Mouse (Mus musculus) yolk sac, embryonic 10.5 days (tissue): ENCODE results near the gene Zswim5.

Experiments used
- DNase-seq: peaks from one replicate; pipeline ENCODE4 v3.0.0-alpha.2; 2017; ENCODE audit warnings: low spot score

Gene Zswim5

DNA sequence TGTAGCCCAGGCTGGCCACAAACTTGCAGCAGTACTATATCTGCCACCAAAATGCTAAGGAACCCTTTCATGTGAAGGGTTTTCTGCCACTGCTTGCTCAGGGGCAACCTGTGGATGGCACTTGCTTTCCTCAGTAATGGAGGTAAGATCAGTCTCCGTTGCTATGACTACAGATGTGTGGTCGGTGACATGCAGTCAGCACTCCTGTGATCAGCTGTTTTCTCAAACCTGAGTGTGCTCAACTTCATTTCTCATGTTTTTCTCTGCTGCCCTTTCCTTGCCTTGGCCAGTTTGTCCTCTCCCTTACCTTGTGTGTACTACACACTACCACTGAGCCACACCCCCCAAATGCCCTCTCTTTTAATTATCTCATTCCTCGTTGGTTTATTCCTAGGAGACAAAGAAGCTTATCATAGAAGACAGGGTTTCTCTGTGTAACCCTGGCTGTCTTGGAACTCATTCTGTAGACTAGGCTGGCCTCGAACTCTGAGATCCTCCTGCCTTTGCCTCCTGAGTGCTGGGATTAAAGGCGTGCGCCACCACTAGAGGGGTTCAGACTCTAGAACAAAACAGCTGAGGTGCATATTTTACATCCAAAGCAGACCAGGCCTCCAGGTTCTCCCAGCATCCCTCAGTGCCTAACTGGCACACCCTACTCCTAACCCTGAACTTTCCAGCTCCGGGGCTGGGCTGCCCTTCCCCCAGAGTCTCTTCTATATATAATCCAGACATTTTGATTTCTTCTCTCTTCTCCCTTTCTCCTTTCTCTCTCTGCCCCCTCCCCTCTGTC is 128.6 kb downstream of the Zswim5 start:
- DNase-seq, result no peak

DNA sequence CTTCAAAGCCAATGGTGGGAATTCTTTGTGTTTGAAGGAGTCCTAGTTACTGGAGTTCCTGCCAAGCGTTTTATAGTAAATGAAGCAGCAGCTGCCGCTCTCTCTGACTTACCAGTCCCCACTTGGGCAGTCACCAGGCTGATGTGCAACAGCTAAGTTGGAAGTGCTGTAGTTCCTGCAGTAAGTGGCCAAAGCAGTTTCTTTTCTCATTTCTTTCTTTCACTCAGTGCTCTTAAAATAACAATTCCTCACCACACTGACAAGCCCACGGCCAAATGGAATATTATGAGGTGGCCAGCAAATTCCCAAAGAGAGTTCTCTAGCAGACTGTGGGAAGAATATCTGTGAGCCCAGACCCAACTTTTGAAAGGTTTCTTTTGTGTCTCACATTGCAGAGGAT is 129.9 kb downstream of the Zswim5 start:
- no peak for DNase-seq

DNA sequence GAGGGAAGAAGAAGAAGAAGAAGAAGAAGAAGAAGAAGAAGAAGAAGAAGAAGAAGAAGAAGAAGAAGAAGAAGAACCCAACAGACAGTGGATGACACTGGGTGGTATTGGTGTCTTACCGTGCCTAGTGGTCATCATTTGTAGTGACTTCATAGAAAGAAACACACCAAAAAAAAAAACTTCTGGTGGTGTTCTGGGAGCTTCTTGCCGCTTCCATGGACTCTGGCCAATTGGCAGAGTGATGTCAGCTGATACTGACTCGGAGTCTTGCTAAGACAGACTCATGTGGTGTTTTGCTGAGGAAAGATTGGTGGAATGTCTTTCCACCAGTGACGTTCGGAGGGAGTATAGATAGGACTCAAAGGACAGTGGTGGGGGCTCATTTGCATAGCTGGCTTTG is 133.1 kb downstream of the Zswim5 start:
- DNase-seq, result no peak

DNA sequence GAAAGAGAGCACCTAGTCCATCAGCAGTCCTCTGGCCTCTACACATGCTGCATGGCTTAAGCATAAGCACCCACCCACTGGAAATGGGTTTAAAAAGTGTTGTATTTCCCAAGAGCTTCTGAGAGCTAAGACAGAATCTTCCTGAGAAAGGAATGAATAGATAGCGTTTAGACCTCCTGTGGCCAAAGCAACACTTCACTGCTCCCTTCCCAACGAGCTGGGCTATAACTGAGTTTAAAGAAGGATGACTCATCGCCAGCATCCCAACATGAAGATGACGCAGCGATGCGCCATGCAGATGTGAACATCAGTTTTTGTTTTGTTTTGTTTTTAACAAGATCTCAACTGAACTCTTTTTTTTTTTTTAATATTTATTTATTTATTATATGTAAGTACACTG is 136.4 kb downstream of the Zswim5 start:
- no peak for DNase-seq

DNA sequence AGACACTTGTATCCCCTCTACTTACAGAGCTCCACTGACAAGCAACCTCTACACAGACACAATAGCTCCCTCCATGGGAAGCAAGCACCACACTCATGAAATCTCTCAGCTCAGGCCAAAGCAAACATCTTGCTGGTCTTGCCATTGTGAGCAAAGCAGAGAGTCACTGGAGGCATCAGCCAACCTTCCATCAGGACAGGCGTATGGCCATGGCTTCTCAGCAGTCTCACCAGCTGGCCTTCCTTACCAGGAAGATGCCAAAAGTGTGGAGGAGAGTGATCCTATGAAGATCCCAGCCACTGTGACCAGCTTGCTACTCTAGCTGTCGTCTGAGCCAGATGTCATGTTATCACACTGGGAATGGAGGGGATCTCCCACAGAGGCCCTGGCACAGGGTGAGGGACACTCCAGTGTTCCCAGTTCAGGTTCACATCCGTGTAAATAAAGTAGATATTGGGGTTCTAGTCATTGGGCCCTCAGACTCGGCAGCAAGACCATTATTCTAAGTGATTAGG is 137.8 kb downstream of the Zswim5 start:
- DNase-seq, result no peak

DNA sequence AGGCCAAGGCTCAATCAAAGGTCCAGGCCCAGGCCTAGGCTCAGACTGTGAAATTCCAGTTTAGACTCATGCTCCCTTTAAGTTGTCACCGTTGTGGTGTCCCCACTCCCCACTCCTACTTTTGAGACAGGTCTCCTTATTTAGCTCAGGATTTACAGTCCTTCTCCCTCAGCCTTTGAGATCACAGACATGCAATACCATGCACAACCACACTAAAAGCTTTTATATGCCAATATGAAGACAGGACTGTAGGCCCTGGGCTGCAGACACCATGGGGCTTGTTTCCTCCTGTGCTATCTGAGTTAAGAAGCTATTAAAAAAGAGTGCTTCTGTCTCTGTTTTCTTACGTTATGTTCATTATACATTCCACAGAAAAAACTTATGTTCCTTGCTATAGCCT is 140.6 kb downstream of the Zswim5 start:
- no peak for DNase-seq

DNA sequence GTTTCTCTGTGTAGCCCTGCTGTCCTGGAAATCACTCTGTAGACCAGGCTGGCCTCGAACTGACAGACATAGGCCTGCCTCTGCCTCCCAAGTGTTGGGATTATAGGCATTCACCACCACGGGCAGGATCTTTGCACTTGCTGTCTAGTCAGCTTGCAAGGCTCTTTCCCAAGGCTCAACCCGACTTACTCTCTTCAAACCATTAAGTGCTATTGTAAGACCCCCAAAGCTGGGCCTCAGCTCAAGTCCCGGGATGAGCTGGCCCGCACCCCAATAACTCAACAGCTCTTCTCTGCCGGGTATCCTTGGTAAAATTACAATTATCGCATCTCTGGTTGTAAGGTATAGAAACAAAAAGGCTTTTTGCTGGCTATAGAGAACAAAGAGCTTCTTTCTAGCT is 141.2 kb downstream of the Zswim5 start:
- DNase-seq, result no peak

DNA sequence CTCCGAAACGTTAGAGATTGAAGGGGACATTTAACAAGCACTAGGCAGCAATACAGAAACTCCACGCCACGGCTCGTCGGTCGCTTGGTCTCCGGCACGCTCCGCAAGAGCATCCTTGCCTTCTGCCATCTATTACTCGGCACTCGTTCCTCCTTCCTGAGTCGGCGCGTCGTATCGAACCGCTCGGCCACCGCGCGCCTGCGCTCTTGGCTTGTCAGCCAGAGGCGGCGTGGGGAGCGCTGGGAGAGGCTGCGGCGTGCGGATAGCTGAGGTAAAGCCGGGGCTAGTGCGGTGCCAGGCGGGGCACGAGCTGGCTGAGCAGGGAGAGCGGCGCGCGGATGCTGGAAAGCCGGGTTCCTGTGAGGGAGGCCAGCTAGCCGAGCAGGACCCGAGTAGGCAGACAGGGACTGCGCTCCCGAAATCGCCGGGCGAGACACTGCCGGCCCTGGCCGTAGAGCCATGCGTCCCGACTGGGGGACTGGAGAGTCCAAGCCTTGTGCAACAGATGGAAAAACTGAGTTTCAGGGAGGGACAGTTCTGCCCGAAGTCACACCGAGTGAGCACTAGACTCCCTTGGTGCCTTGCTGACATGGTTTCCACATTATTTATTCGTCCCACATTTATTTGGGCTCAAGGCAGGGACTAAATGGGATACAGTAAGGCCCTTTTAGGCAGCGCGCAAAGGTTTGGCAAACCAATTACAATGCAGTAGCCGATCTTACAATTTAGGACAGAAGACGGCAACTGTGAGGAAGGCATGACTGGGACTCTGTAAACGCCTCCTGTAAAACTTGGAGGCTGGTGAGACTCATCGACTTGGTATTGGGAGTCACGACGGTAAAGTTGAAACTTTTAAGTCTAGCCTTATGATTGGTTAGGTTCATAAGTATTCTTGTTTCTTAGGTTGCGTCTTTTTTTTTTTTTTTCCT is 142.3 kb downstream of the Zswim5 start, which contains the start of gene Eif2b3:
Gene Eif2b3, plus strand, starts transcription at position 197 of the 929 bp plus-strand sequence.
- peak; percentile 88 for DNase-seq

DNA sequence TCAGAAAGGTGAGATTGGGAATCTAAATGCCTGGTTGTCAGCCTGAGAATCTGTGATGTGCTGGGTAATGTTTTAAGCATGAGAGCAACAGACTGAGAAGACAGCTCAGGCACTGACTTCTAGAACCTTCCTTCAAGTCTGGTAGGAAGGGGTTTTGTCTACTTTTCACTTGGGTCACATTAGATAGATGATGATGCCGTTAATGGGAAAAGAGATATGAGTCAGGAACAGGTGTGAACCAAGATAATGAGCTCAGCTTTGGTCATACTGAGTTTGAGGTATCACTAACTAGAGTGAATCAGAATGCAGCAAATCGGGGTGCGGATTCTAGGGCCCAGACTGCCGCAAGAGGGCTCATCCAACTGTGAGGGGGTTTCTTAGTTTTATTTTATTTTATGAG is 146.3 kb downstream of the Zswim5 start:
- DNase-seq, result no peak

DNA sequence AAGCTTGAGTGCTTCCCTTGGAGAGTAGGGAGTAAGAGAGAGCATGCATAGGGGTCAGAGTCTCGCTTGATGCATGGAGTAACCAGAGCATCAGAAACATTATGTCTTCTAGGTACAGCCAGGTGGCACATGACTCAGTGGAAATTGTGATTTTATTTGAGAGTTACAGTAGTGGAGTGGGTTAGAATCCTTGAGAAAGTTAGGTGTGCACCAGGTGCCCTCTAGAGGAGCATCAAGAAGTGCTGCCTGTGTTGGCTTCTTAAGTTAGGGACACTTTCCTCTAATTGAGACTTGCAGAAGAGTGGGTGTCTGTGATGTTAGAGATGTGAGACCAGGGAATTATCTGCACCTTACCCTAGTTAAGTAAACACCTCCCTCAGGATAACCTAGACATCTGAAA is 153.9 kb downstream of the Zswim5 start:
- DNase-seq, result no peak
